Mouse (Mus musculus) hindbrain, postnatal 0 days (tissue): ENCODE data around the gene Zfp217. TPM values are rescaled to one million over a fixed set of nuclear protein-coding genes. Genes with fewer than 3 reads are reported as not detected.

Experiments used
- ATAC-seq: fragments of 200-750 bp; cut with Nextera tagmentation; 2 replicates; pipeline ENCODE4 v1.8.0; 2017; ENCODE audit warnings: mild to moderate bottlenecking, moderate TSS enrichment, moderate library complexity
- DNase-seq: peaks from one replicate; pipeline ENCODE4 v3.0.0-alpha.2; 2015; ENCODE audit warnings: low spot score
- H3K27ac ChIP-seq: fragments of 300-500 bp; sonication (generic); 2 replicates; pipeline ENCODE4 v1.5.1; 2014; ENCODE audit warnings: mild to moderate bottlenecking
- H3K27me3 ChIP-seq: fragments of 300-500 bp; sonication (generic); 2 replicates; pipeline ENCODE4 v1.6.1; 2014; ENCODE audit warnings: low read length, mixed read lengths; ENCODE audit not compliant: insufficient read depth
- H3K36me3 ChIP-seq: fragments of 300-500 bp; sonication (generic); 2 replicates; pipeline ENCODE4 v1.6.1; 2014; ENCODE audit warnings: low read length, mixed read lengths; ENCODE audit not compliant: insufficient read depth
- H3K4me1 ChIP-seq: fragments of 300-500 bp; sonication (generic); 2 replicates; pipeline ENCODE4 v1.6.1; 2014; ENCODE audit warnings: antibody characterized with exemption, low read length, mixed read lengths; ENCODE audit not compliant: insufficient read depth
- H3K4me2 ChIP-seq: fragments of 300-500 bp; sonication (generic); 2 replicates; pipeline ENCODE4 v1.6.1; 2014; ENCODE audit warnings: low read depth, mild to moderate bottlenecking, low read length, moderate library complexity, mixed read lengths
- H3K4me3 ChIP-seq: fragments of 300-500 bp; sonication (generic); 2 replicates; pipeline ENCODE4 v1.5.1; 2014; ENCODE audit warnings: low read length
- H3K9ac ChIP-seq: fragments of 300-500 bp; sonication (generic); replicated peaks from 2 replicates; pipeline ENCODE4 v1.6.1; 2014; ENCODE audit warnings: mild to moderate bottlenecking, low read length, moderate library complexity, mixed read lengths
- H3K9me3 ChIP-seq: fragments of 300-500 bp; sonication (generic); 2 replicates; pipeline ENCODE4 v1.6.1; 2016; ENCODE audit warnings: low read length, mixed read lengths
- CTCF ChIP-seq: IDR thresholded peaks from 2 replicates; pipeline ENCODE4 v1.5.1; 2016; ENCODE audit warnings: antibody characterized with exemption, control low read depth, low read depth
- WGBS: fragments of 180-500 bp; shearing (Covaris S2); extraction: QIAGEN DNeasy Blood & Tissue Kit; methylation state at CpG from one replicate; pipeline ENCODE4 v1.1.7; 2014; 5-methylcytosine and 5-hydroxymethylcytosine counted together
- polyA plus RNA-seq: library from polyadenylated mRNA; unstranded; fragments of >200 nt; fragmentation: Nextera tagmentation; extraction: Ambion mirVana; gene quantifications from 2 replicates; pipeline ENCODE4 v1.2.1, GENCODE M21; 2015
- total RNA-seq: library from RNA; depleted of rRNA; stranded (reverse); fragments of >200 nt; gene quantifications from 2 replicates; pipeline ENCODE4 v1.2.3, GENCODE M21; 2014; rRNA removed

Zfp217 gene
- total RNA-seq (3.5 and 8.5 TPM in 2 replicates), polyA plus RNA-seq (0.59 and 0.61 TPM in 2 replicates)

DNA sequence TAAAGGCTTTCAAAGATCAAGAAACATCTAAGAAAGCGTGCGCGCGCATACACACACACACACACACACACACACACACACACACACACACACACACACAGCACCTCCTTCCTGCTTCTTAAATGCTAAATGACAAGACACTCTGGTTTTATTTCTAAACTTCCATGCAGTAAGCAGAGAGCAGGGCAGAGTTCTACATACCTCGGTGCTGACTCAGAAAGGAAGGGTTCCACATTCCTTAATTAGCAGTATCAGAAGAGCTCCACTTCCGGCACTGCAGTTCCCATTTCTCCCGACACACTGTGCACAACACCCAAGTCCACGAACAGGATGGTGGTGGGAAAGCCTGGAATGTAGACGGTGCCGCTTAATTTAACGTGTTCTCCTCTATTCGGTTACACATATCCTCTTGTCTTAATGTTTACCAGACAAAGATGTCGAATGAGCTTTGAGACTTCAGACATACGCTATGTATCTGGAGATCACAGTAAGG lies at the start of gene Zfp217:
Gene Zfp217 (minus strand): TSS at position 443 of the 493 bp plus-strand sequence.
- Histone ChIP-seq H3K4me1 (no peaks in the 10 kb centered on the region), H3K9ac (no peak within 1 kb of the TSS), H3K4me3 (no peak within 1 kb of the TSS), H3K4me2 (no peak within 1 kb of the TSS), H3K27me3 (no peaks in the 10 kb centered on the region), H3K27ac (no peak within 1 kb of the TSS), H3K36me3 (no peaks in the 10 kb centered on the region), H3K9me3 (no peaks in the 10 kb centered on the region)
- TF ChIP-seq CTCF = no peak
- ATAC-seq (no peak), DNase-seq (no peak)
- WGBS = 71% methylated on average over 14 of the region's 14 CpGs

DNA sequence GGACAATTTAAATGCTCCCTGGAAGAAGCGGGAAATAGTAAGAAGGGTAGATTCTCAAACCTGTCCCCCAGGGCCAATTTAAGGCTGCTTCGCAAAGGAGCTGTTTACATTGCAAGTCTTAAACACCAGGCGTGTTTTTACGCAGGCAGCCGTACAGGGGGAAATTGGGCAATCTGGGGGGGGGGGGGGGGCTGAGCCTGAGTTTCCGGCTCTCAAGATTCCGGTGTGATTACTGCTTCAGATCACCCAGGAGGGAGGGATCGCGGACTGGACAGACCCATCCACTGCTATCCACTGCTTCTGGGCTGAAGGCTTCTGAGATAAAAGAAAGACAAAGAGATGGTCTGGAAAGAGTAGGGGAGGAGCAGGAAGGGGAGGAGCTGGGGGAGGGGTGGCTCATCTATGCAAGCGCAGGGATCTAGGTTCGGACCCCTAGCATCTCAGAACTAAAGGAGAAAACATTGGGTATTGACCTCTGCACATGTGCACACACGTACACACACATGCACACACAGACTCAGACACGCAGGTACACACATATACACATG lies 47.7 kb upstream of the Zfp217 start:
- 84% methylated on average over 13 of the region's 13 CpGs for WGBS
- Histone ChIP-seq H3K4me3 (no peak overlapping the region), H3K4me1 (no peaks in the 10 kb centered on the region), H3K27ac (no peak overlapping the region), H3K9ac (no peak overlapping the region), H3K4me2 (no peak overlapping the region), H3K9me3 (no peaks in the 10 kb centered on the region), H3K27me3 (no peaks in the 10 kb centered on the region), H3K36me3 (no peaks in the 10 kb centered on the region)
- no peak for TF ChIP-seq CTCF
- DNase-seq (no peak), ATAC-seq (no peak)

DNA sequence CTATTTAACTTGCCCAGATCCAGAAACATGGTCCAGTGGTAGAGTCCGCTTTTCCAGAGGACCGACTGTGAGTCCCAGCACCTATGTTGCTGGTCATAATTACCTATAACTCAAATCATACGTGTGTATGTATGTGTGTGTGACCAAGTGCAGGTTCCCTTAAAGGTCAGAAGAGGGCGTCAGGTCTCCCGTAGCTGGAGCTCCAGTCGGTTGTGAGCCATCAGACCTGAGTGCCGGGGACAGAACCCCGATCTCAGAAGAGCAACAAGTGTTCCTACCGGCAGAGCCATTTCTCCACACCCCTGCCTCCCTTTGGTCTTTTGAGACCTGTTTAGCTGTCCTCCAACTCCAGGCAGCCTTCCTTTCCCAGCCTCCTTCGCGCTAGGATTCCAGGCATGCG lies 46.9 kb upstream of the Zfp217 start:
- no peak for DNase-seq
- H3K9ac ChIP-seq = no peak overlapping the region

DNA sequence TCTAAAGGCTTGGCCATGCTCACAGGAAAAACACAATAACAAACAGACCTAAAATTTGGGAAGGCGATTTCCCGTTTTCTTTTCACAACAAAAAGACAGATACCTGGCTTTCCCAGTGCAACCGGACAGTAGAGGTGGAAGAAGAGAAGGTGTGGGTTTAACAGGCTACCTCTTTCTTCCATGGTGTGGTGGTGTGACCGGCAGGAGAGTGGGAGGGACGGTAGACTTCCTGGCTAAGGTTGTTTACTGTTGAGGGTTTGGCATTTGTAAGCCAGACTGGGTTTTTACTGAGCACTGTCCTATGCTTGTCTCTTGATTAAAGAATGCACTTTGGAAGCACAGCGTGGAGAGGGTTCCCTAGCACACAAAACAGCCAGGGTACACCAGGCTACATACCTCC lies 45.9 kb upstream of the Zfp217 start:
- peak overlapping the region; percentile 49 for H3K4me2 ChIP-seq
- DNase-seq = no peak

More for the DNA sequence above, 46.9 kb upstream of the Zfp217 start:
- Histone ChIP-seq H3K27ac (no peak overlapping the region), H3K9me3 (no peaks in the 10 kb centered on the region), H3K4me3 (no peak overlapping the region), H3K4me2 (no peak overlapping the region), H3K36me3 (no peaks in the 10 kb centered on the region), H3K4me1 (no peaks in the 10 kb centered on the region), H3K27me3 (no peaks in the 10 kb centered on the region)
- no peak for ATAC-seq
- TF ChIP-seq CTCF = no peak
- WGBS = 96% methylated on average over 12 of the region's 12 CpGs

DNA sequence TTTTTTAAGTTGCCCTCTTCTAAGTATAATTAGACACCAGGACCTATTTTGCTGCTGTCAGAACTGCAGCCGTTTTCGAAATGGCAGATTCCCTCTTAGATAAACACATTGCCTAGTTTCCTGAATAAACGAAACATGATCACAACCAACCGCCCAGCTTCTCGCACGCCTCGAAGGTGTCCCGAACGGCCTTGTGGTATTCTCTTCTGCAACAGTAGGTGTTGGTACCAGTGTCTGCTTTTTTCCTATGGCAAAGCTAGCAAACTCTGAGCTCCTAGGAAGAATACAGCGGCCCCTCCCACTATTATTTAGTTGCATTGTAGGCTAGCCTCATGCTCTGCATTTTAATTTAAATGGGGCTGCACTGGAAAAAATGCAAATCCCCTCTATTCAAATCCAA lies 45.3 kb upstream of the Zfp217 start:
- Histone ChIP-seq H3K9me3 (no peaks in the 10 kb centered on the region), H3K4me2 (peak overlapping the region; percentile 49), H3K27ac (peak overlapping the region; percentile 49), H3K36me3 (no peaks in the 10 kb centered on the region), H3K27me3 (no peaks in the 10 kb centered on the region), H3K4me3 (peak overlapping the region; percentile 21), H3K4me1 (no peaks in the 10 kb centered on the region), H3K9ac (peak overlapping the region; percentile 33)
- 5% methylated on average over 10 of the region's 10 CpGs for WGBS
- TF ChIP-seq CTCF = no peak
- DNase-seq (peak; percentile 60), ATAC-seq (0 out of 2 replicates have a peak, but pooled peaks have one; percentile 43)

More for the DNA sequence above, 45.9 kb upstream of the Zfp217 start:
- peak overlapping the region; percentile 21 for H3K4me3 ChIP-seq
- no peak for ATAC-seq
- peak overlapping the region; percentile 33; the same call in 1 of the 2 replicates for H3K9ac ChIP-seq
- H3K27me3 ChIP-seq = no peaks in the 10 kb centered on the region
- TF ChIP-seq CTCF = no peak
- H3K27ac ChIP-seq = peak overlapping the region; percentile 49; the same call in 1 of the 2 replicates
- no peaks in the 10 kb centered on the region for H3K4me1 ChIP-seq
- H3K9me3 ChIP-seq = no peaks in the 10 kb centered on the region
- H3K36me3 ChIP-seq = no peaks in the 10 kb centered on the region
- 21% methylated on average over 6 of the region's 6 CpGs for WGBS

DNA sequence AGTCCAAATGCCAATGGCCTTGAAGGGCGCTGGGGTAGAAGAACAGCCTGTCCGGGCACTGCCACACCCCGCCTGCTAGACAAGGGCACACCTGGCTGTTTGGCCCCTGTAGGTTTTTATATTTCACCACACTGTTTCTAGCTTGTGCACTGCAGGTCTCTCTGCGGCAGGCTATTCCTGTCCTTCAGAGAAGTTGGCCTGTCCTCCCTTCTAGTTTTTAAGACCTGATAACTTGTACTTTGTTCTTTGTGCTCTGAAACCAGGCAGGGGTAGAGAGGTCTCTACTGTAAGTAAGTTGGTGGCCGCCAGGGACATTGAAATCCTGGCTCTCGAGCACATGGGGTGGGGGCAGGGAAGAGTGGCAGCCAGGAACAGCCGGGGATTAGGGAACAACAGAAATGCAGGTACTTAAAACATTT lies 44.8 kb upstream of the Zfp217 start:
- peak; percentile 54 for TF ChIP-seq CTCF
- no peaks in the 10 kb centered on the region for H3K4me1 ChIP-seq
- H3K4me3 ChIP-seq = peak overlapping the region; percentile 21
- ATAC-seq (peak; percentile 81; the same call in 1 of the 2 replicates), DNase-seq (peak; percentile 68)
- H3K27ac ChIP-seq = peak overlapping the region; percentile 49; the same call in 1 of the 2 replicates
- no peaks in the 10 kb centered on the region for H3K36me3 ChIP-seq
- 0 out of 2 replicates have a peak overlapping the region, but pooled peaks have one; percentile 33 for H3K9ac ChIP-seq
- no peaks in the 10 kb centered on the region for H3K27me3 ChIP-seq
- H3K4me2 ChIP-seq = peak overlapping the region; percentile 49
- no peaks in the 10 kb centered on the region for H3K9me3 ChIP-seq
- WGBS = 26% methylated on average over 7 of the region's 7 CpGs

DNA sequence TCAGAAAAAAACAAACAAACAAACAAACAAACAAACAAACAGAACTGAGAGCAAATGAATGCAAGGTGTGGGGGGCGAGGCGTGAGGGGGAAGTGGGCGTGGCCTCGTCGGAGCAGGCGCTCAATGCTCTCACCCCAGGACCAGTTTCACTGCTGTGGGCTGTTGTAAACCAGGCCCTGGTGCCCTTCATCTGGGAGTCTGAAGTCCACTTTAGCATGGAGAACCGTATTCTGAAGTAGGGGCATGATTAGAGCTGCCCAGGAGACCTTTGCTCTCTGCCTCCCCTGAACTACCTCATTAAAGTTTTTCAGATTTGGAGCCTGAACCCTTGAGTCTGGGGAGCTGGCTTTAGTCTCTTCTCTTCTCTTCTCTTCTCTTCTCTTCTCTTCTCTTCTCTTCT lies 40.8 kb upstream of the Zfp217 start:
- H3K4me2 ChIP-seq = no peak overlapping the region
- no peaks in the 10 kb centered on the region for H3K9me3 ChIP-seq
- no peak for ATAC-seq
- no peaks in the 10 kb centered on the region for H3K4me1 ChIP-seq
- H3K9ac ChIP-seq = no peak overlapping the region
- DNase-seq = no peak
- WGBS = 86% methylated on average over 7 of the region's 7 CpGs
- TF ChIP-seq CTCF = no peak
- no peaks in the 10 kb centered on the region for H3K27me3 ChIP-seq
- H3K27ac ChIP-seq = no peak overlapping the region
- H3K4me3 ChIP-seq = no peak overlapping the region
- no peaks in the 10 kb centered on the region for H3K36me3 ChIP-seq
